Comparison of ENCODE assay signal across 8 mouse cellular contexts in genomic region chr17:30657530-30658151, GRCm38 (mm10). TPM values are rescaled to one million over a fixed set of nuclear protein-coding genes. Genes with fewer than 3 reads are reported as not detected.
DNase-seq lines count a peak whose midpoint lies in the region; ATAC-seq and TF ChIP-seq lines count a peak whose summit lies in the region.

No protein-coding gene starts in this region.

- no peak for TF ChIP-seq POLR2A in ES-Bruce4 (IDR thresholded peaks at IDR 0.05; ENCODE audit: insufficient read depth, low read length)

- no peak for TF ChIP-seq CTCF in ES-Bruce4 (IDR thresholded peaks at IDR 0.05; ENCODE audit: low read depth, low read length)

- peaks cover 3% of the 10 kb centered on the region; the same call in 1 of the 2 replicates for H3K36me3 ChIP-seq in heart, embryonic 10.5 days
- no peaks in the 10 kb centered on the region for H3K36me3 ChIP-seq in ES-Bruce4 (ENCODE audit: control insufficient read depth, insufficient read depth, low read length, poor library complexity, severe bottlenecking)
- H3K36me3 ChIP-seq in hindbrain, embryonic 10.5 days = no peaks in the 10 kb centered on the region
- no peaks in the 10 kb centered on the region for H3K36me3 ChIP-seq in lung, embryonic 16.5 days (ENCODE audit: control insufficient read depth, insufficient read depth, low read length)

- H3K27ac ChIP-seq in heart, embryonic 10.5 days = 0 out of 2 replicates have a peak overlapping the region, but pooled peaks have one; percentile 2
- no peak overlapping the region for H3K27ac ChIP-seq in ES-Bruce4 (ENCODE audit: insufficient read depth, low read length)
- peak overlapping the region; percentile 83 for H3K27ac ChIP-seq in hindbrain, embryonic 10.5 days
- peak overlapping the region; percentile 63 for H3K27ac ChIP-seq in lung, embryonic 16.5 days (ENCODE audit: low read length)

- WGBS in heart, embryonic 10.5 days = 59% methylated on average over 8 of the region's 8 CpGs
- WGBS in hindbrain, embryonic 10.5 days = 60% methylated on average over 8 of the region's 8 CpGs
- 36% methylated on average over 8 of the region's 8 CpGs for WGBS in lung, embryonic 16.5 days

- H3K4me1 ChIP-seq in heart, embryonic 10.5 days = peaks cover 4% of the 10 kb centered on the region; the same call in 1 of the 2 replicates
- H3K4me1 ChIP-seq in ES-Bruce4 (ENCODE audit: control insufficient read depth, insufficient read depth, low read length) = peaks cover 8% of the 10 kb centered on the region
- peaks cover 11% of the 10 kb centered on the region for H3K4me1 ChIP-seq in hindbrain, embryonic 10.5 days (replicated peaks)
- H3K4me1 ChIP-seq in lung, embryonic 16.5 days (replicated peaks; ENCODE audit: control insufficient read depth, insufficient read depth, low read length) = no peaks in the 10 kb centered on the region

- no peak overlapping the region for H3K9ac ChIP-seq in ES-Bruce4 (ENCODE audit: low read depth, poor library complexity, severe bottlenecking)
- peak overlapping the region; percentile 46 for H3K9ac ChIP-seq in lung, embryonic 16.5 days (ENCODE audit: low read length)

- peak overlapping the region; percentile 43 for H3K4me2 ChIP-seq in lung, embryonic 16.5 days (ENCODE audit: low read depth, low read length)

- no peaks in the 10 kb centered on the region for H3K27me3 ChIP-seq in heart, embryonic 10.5 days (ENCODE audit: insufficient read depth, poor library complexity, severe bottlenecking)
- H3K27me3 ChIP-seq in ES-Bruce4 (ENCODE audit: control insufficient read depth, insufficient read depth, low read length, poor library complexity, severe bottlenecking) = no peaks in the 10 kb centered on the region
- no peaks in the 10 kb centered on the region; the same call in 1 of the 2 replicates for H3K27me3 ChIP-seq in hindbrain, embryonic 10.5 days (ENCODE audit: insufficient read depth, poor library complexity, severe bottlenecking)
- H3K27me3 ChIP-seq in lung, embryonic 16.5 days (ENCODE audit: control insufficient read depth, insufficient read depth, low read depth, low read length) = no peaks in the 10 kb centered on the region

- no peaks in the 10 kb centered on the region for H3K9me3 ChIP-seq in heart, embryonic 10.5 days
- peaks cover 5% of the 10 kb centered on the region; the same call in 1 of the 2 replicates for H3K9me3 ChIP-seq in ES-Bruce4 (replicated peaks; ENCODE audit: control insufficient read depth, insufficient read depth, low read length, poor library complexity, severe bottlenecking)
- peaks cover 4% of the 10 kb centered on the region; the same call in 1 of the 2 replicates for H3K9me3 ChIP-seq in hindbrain, embryonic 10.5 days
- no peaks in the 10 kb centered on the region for H3K9me3 ChIP-seq in lung, embryonic 16.5 days (ENCODE audit: control insufficient read depth, low read length)

- no peak for TF ChIP-seq EP300 in ES-Bruce4 (IDR thresholded peaks at IDR 0.05; ENCODE audit: insufficient read depth, low read depth, low read length)

- no peak for DNase-seq in heart, embryonic 10.5 days (ENCODE audit: low spot score)
- no peak for DNase-seq in heart, adult 11 months
- no peak for DNase-seq in hindbrain, embryonic 10.5 days (ENCODE audit: low spot score)
- no peak for DNase-seq in adrenal gland, postnatal 10 days
- DNase-seq in c-Kit-positive CD71-positive TER-119-positive erythroid progenitor cells, embryonic 14.5 days (ENCODE audit: low spot score) = no peak
- no peak for DNase-seq in Muller cell, postnatal 12 days (ENCODE audit: inconsistent ontology term)

- ATAC-seq in lung, embryonic 16.5 days (ENCODE audit: low read depth) = peak; percentile 32

- H3K4me3 ChIP-seq in heart, embryonic 10.5 days = peak overlapping the region; percentile 47
- H3K4me3 ChIP-seq in ES-Bruce4 (ENCODE audit: low read depth, low read length) = peak overlapping the region; percentile 23
- H3K4me3 ChIP-seq in hindbrain, embryonic 10.5 days = peak overlapping the region; percentile 50
- H3K4me3 ChIP-seq in lung, embryonic 16.5 days (ENCODE audit: low read length) = peak overlapping the region; percentile 28

RNA-seq across cellular contexts. Expression of gene Glo1, which starts 31.0 kb away (rescaled TPM):
- polyA plus RNA-seq in heart, embryonic 10.5 days (2016; fragmentation: Nextera tagmentation; extraction: Ambion mirVana) = 219 and 228 TPM in 2 replicates
- 175 and 190 TPM in 2 replicates for polyA plus RNA-seq in ES-Bruce4 (2011; ENCODE audit: insufficient read depth, insufficient read length, low read depth, missing spikeins)
- polyA plus RNA-seq in hindbrain, embryonic 10.5 days (2016; fragmentation: Nextera tagmentation; extraction: Ambion mirVana) = 230 and 231 TPM in 2 replicates
- 215 and 221 TPM in 2 replicates for polyA plus RNA-seq in lung, embryonic 16.5 days (2015; fragmentation: Nextera tagmentation; extraction: Ambion mirVana)
- total RNA-seq in adrenal gland, postnatal 10 days (2021) = 100 to 1,000 TPM; 123 to 131 TPM

RNA-seq across cellular contexts. Expression of gene Dnah8, which starts 33.5 kb away (rescaled TPM):
- 3.0 and 3.4 TPM in 2 replicates for polyA plus RNA-seq in heart, embryonic 10.5 days (2016; fragmentation: Nextera tagmentation; extraction: Ambion mirVana)
- polyA plus RNA-seq in ES-Bruce4 (2011; ENCODE audit: insufficient read depth, insufficient read length, low read depth, missing spikeins) = 25.8 and 34.7 TPM in 2 replicates
- 1.0 and 1.3 TPM in 2 replicates for polyA plus RNA-seq in hindbrain, embryonic 10.5 days (2016; fragmentation: Nextera tagmentation; extraction: Ambion mirVana)
- polyA plus RNA-seq in lung, embryonic 16.5 days (2015; fragmentation: Nextera tagmentation; extraction: Ambion mirVana) = 8.8 and 9.2 TPM in 2 replicates
- total RNA-seq in adrenal gland, postnatal 10 days (2021) = 1 to 10 TPM; 1.4 to 2.4 TPM
